Mouse (Mus musculus): ENCODE data around the gene Treml2. TPM values are rescaled to one million over a fixed set of nuclear protein-coding genes. Genes with fewer than 3 reads are reported as not detected.

The Treml2 gene
- 0.34 and 0.40 TPM in 2 replicates for polyA plus RNA-seq (2015; fragmentation: Nextera tagmentation; extraction: Ambion mirVana)

DNA sequence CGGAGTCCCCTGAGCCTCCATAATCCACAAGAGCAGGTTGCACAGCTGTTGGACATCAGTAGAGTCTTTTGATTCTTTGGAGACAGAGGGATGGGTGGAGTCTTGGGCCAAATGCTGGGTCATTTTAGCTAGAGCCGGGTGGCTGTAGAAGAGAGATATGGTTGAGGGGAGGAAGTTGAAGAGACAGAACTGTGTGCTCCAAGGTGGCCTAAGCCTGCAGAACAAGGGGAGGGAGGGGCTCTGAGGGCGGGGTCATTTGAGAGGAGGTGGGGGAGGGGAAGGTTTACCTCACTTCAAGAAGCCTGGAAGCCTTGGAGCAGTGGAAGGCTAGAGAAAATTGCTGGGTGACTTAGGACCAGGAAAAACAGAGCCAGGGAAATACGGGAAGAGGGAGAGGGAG is at the start of gene Treml2:
Gene Treml2 (plus strand): TSS at position 296 of the 400 bp plus-strand sequence.
- Histone ChIP-seq H3K9me3 (ENCODE audit: control insufficient read depth, low read length) (no peaks in the 10 kb centered on the region), H3K4me3 (ENCODE audit: low read length) (no peak within 1 kb of the TSS), H3K36me3 (ENCODE audit: control insufficient read depth, insufficient read depth, low read length) (no peaks in the 10 kb centered on the region), H3K4me1 (replicated peaks; ENCODE audit: control insufficient read depth, insufficient read depth, low read length) (no peaks in the 10 kb centered on the region), H3K27ac (ENCODE audit: low read length) (no peak within 1 kb of the TSS), H3K9ac (ENCODE audit: low read length) (no peak within 1 kb of the TSS), H3K27me3 (ENCODE audit: control insufficient read depth, insufficient read depth, low read depth, low read length) (no peaks in the 10 kb centered on the region), H3K4me2 (ENCODE audit: low read depth, low read length) (no peak within 1 kb of the TSS)
- ATAC-seq (ENCODE audit: low read depth): no peak
- 14% methylated on average over 3 of the region's 4 CpGs for WGBS

DNA sequence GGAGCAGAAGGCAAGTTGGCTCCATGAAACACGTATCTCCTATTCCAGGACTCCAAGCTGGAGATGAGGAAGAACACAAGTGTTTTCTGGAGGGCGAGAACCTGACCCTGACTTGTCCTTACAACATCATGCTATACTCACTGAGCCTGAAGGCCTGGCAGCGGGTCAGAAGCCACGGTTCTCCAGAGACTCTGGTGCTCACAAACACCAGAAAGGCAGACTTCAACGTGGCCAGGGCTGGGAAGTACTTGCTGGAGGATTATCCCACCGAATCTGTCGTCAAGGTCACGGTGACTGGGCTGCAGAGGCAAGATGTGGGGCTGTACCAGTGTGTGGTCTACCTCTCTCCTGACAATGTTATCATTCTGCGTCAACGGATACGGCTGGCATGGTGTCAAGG is 49.8 kb upstream of the Treml2 start:
- 63% methylated on average over 11 of the region's 11 CpGs for WGBS
- Histone ChIP-seq H3K36me3 (ENCODE audit: control insufficient read depth, insufficient read depth, low read length) (no peaks in the 10 kb centered on the region), H3K9ac (ENCODE audit: low read length) (no peak overlapping the region), H3K4me3 (ENCODE audit: low read length) (no peak overlapping the region), H3K9me3 (ENCODE audit: control insufficient read depth, low read length) (no peaks in the 10 kb centered on the region), H3K4me1 (replicated peaks; ENCODE audit: control insufficient read depth, insufficient read depth, low read length) (no peaks in the 10 kb centered on the region), H3K4me2 (ENCODE audit: low read depth, low read length) (no peak overlapping the region), H3K27ac (ENCODE audit: low read length) (no peak overlapping the region), H3K27me3 (ENCODE audit: control insufficient read depth, insufficient read depth, low read depth, low read length) (no peaks in the 10 kb centered on the region)
- no peak for ATAC-seq (ENCODE audit: low read depth)

DNA sequence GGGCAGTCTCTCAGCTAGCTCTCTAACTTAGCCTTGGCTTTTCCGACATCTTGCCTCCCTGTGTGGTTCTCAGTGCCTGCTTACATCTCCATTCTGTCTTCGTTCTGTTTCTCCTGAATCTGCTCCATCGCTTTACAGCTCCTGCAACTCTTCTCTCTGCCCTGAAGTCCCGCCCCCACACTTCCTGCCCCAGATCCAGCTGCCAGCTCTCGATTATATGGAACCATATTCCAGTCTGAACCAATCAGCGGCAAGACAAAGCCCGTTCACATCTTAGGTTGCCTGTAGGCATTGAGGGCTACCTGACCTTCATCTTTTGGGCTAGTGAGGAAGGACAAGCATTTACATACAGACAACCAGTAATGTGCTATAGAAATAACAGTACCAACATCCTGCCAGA is 48.7 kb upstream of the Treml2 start:
- Histone ChIP-seq H3K36me3 (ENCODE audit: control insufficient read depth, insufficient read depth, low read length) (no peaks in the 10 kb centered on the region), H3K27me3 (ENCODE audit: control insufficient read depth, insufficient read depth, low read depth, low read length) (no peaks in the 10 kb centered on the region), H3K4me1 (replicated peaks; ENCODE audit: control insufficient read depth, insufficient read depth, low read length) (no peaks in the 10 kb centered on the region), H3K4me2 (ENCODE audit: low read depth, low read length) (no peak overlapping the region), H3K4me3 (ENCODE audit: low read length) (no peak overlapping the region), H3K9ac (ENCODE audit: low read length) (no peak overlapping the region), H3K9me3 (ENCODE audit: control insufficient read depth, low read length) (no peaks in the 10 kb centered on the region), H3K27ac (ENCODE audit: low read length) (no peak overlapping the region)
- ATAC-seq (ENCODE audit: low read depth): no peak
- 80% methylated on average over 7 of the region's 7 CpGs for WGBS

DNA sequence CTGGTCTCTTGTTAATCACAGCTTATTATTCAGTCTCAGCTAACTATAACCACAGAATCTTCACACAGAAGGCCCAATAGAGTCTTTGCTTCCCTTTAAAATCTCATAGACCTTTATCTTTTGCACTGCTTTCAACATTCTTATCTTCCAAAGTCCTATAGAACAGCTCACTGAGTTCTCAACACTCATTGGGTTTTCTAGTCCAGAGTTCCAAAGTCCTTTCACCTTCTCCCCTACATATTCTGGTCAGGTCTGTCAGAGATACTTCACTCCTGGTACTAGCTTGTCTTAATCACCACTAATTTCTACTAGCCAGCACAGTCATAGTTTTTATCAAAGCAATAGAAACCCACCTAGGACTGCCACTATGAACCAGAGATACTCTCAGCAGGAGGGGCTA is 42.7 kb upstream of the Treml2 start:
- Histone ChIP-seq H3K4me2 (ENCODE audit: low read depth, low read length) (no peak overlapping the region), H3K4me3 (ENCODE audit: low read length) (no peak overlapping the region), H3K36me3 (ENCODE audit: control insufficient read depth, insufficient read depth, low read length) (no peaks in the 10 kb centered on the region), H3K27me3 (ENCODE audit: control insufficient read depth, insufficient read depth, low read depth, low read length) (no peaks in the 10 kb centered on the region), H3K27ac (ENCODE audit: low read length) (no peak overlapping the region), H3K9me3 (ENCODE audit: control insufficient read depth, low read length) (no peaks in the 10 kb centered on the region), H3K9ac (ENCODE audit: low read length) (no peak overlapping the region), H3K4me1 (replicated peaks; ENCODE audit: control insufficient read depth, insufficient read depth, low read length) (no peaks in the 10 kb centered on the region)
- no peak for ATAC-seq (ENCODE audit: low read depth)

DNA sequence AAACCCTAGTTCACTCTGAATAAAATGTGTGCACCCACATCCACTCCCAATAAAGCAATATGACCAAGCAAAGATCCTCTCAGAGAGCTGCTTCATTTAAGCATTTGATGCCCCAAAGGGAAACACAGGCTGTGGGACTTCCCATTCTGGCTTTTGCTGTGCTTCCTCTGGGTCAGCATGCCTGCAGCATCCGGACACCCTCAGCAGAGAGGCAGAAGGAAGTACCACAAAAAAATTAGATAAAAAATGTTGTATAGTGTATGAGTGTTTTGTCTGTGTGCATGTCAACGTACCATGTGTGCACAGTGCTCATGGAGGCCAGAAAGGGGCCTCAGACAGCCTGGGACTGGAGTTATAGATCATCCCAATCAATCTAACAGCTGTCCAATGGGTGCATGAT is 37.4 kb upstream of the Treml2 start:
- H3K27ac ChIP-seq (ENCODE audit: low read length): no peak overlapping the region
- H3K27me3 ChIP-seq (ENCODE audit: control insufficient read depth, insufficient read depth, low read depth, low read length): no peaks in the 10 kb centered on the region
- H3K4me1 ChIP-seq (replicated peaks; ENCODE audit: control insufficient read depth, insufficient read depth, low read length): no peaks in the 10 kb centered on the region
- no peaks in the 10 kb centered on the region for H3K36me3 ChIP-seq (ENCODE audit: control insufficient read depth, insufficient read depth, low read length)
- H3K9me3 ChIP-seq (ENCODE audit: control insufficient read depth, low read length): no peaks in the 10 kb centered on the region
- no peak overlapping the region for H3K4me3 ChIP-seq (ENCODE audit: low read length)
- 59% methylated on average over 2 of the region's 2 CpGs for WGBS
- ATAC-seq (ENCODE audit: low read depth): no peak
- no peak overlapping the region for H3K4me2 ChIP-seq (ENCODE audit: low read depth, low read length)
- no peak overlapping the region for H3K9ac ChIP-seq (ENCODE audit: low read length)

DNA sequence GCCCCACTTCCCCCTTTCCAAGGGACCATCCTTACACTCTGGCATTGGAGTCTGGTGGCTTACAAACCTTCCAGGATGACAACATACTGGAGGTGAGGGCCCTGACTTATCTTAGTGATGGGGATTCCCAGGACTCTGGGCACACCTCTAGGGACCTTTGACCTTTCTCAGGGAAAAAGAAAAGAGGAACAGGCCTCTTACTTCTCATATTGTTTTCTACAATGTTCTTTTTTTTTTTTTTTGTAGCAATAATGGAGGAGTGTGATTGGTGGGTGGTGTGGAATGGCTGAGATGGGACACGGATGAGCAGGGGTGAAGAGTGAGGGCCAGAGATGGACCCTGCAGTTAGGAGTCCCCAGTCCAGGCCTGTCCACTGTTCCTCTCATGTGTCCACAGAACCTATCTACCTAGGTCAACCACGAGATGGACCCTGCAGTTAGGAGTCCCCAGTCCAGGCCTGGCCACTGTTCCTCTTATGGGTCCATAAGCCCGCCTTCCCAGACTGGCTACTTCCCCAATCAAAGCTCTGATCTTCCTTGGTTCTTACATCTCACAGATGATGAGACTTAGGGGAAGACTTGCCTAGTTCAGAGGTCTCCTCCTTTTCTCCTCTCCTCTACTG is 35.4 kb upstream of the Treml2 start, which contains the start of gene Treml4:
Gene Treml4 (plus strand): TSS at position 555 of the 622 bp plus-strand sequence.
- Histone ChIP-seq H3K27ac (ENCODE audit: low read length) (no peak within 1 kb of the TSS), H3K4me2 (ENCODE audit: low read depth, low read length) (no peak within 1 kb of the TSS), H3K36me3 (ENCODE audit: control insufficient read depth, insufficient read depth, low read length) (no peaks in the 10 kb centered on the region), H3K9me3 (ENCODE audit: control insufficient read depth, low read length) (no peaks in the 10 kb centered on the region), H3K4me3 (ENCODE audit: low read length) (no peak within 1 kb of the TSS), H3K9ac (ENCODE audit: low read length) (no peak within 1 kb of the TSS), H3K4me1 (replicated peaks; ENCODE audit: control insufficient read depth, insufficient read depth, low read length) (no peaks in the 10 kb centered on the region), H3K27me3 (ENCODE audit: control insufficient read depth, insufficient read depth, low read depth, low read length) (no peaks in the 10 kb centered on the region)
- no peak for ATAC-seq (ENCODE audit: low read depth)
- WGBS: 91% methylated on average over 3 of the region's 3 CpGs

DNA sequence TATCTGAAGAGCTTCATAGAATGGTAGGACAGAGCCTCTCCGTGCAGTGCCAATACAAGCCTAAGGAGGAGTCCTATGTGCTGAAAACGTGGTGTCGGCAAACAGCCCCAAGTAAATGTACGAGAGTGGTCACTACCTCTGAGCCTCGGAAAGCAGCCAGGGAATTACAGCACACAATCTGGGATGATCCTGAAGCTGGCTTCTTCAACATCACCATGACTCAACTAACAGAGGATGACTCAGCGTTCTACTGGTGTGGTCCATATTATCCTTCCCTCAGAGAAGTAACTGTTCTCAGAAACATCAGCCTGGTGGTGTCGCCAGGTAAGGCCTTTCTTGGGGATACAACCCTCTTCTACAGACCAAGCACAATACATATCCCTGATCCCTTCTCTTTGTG is 34.6 kb upstream of the Treml2 start:
- Histone ChIP-seq H3K4me3 (ENCODE audit: low read length) (no peak overlapping the region), H3K4me1 (replicated peaks; ENCODE audit: control insufficient read depth, insufficient read depth, low read length) (no peaks in the 10 kb centered on the region), H3K9me3 (ENCODE audit: control insufficient read depth, low read length) (no peaks in the 10 kb centered on the region), H3K36me3 (ENCODE audit: control insufficient read depth, insufficient read depth, low read length) (no peaks in the 10 kb centered on the region), H3K9ac (ENCODE audit: low read length) (no peak overlapping the region), H3K27ac (ENCODE audit: low read length) (no peak overlapping the region), H3K4me2 (ENCODE audit: low read depth, low read length) (no peak overlapping the region), H3K27me3 (ENCODE audit: control insufficient read depth, insufficient read depth, low read depth, low read length) (no peaks in the 10 kb centered on the region)
- ATAC-seq (ENCODE audit: low read depth): no peak
- WGBS: 85% methylated on average over 7 of the region's 7 CpGs

DNA sequence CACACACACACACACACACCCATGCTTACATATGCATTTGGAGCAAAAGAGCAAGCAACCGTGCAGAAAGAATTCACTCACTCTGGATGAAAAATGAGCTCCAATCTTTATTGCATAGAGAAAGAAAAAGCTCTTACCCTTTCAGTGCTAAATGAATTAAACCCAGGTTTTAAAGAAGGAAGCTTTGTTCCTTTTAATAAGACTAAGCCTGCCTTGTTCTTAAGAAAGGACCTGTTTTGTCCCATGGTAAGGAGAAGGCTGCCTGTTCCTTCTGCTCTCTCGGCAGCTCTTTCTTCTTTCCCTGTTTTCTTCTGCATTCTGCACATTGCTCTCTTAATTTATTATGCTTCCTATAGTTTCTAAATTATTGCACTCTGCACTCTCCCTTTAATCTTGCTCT is 33.2 kb upstream of the Treml2 start:
- Histone ChIP-seq H3K9me3 (ENCODE audit: control insufficient read depth, low read length) (no peaks in the 10 kb centered on the region), H3K4me1 (replicated peaks; ENCODE audit: control insufficient read depth, insufficient read depth, low read length) (no peaks in the 10 kb centered on the region), H3K9ac (ENCODE audit: low read length) (no peak overlapping the region), H3K27me3 (ENCODE audit: control insufficient read depth, insufficient read depth, low read depth, low read length) (no peaks in the 10 kb centered on the region), H3K4me2 (ENCODE audit: low read depth, low read length) (no peak overlapping the region), H3K27ac (ENCODE audit: low read length) (no peak overlapping the region), H3K36me3 (ENCODE audit: control insufficient read depth, insufficient read depth, low read length) (no peaks in the 10 kb centered on the region), H3K4me3 (ENCODE audit: low read length) (no peak overlapping the region)
- no peak for ATAC-seq (ENCODE audit: low read depth)
- WGBS: 15% methylated on average over 2 of the region's 2 CpGs

DNA sequence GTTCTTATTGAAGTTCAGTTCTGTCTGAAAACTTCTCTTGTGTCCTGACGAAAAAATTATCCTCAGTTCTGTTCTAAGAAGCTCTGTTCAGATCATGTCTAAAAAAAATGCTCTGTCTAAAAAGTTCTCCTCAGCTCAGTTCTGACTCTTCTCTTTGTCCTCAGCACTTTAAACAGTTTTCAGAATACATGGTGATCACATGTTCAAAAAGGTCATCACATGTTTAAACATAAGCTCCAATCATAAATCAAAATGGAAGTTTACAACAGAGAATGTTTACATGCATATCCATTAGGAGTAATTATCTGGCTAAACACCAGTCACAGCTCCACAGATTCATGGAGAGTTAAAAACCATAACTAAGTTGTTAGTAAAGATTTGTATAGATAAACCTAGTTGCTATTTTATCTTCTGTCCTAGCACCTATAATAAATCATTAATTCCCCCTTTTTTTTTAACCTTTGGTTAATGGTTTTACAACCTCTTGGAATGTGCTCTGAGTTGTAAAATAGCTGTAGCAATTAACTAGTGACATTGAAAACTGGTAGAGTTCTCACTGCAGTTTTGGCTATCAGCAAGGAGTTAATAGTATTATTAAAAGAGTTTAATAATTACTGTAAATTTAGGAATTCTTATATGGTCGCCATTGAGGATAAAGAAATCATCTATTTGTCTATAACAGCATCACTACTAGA is 32.5 kb upstream of the Treml2 start:
- no peaks in the 10 kb centered on the region for H3K4me1 ChIP-seq (replicated peaks; ENCODE audit: control insufficient read depth, insufficient read depth, low read length)
- H3K4me3 ChIP-seq (ENCODE audit: low read length): no peak overlapping the region
- WGBS: 29% methylated on average over 2 of the region's 2 CpGs
- no peak for ATAC-seq (ENCODE audit: low read depth)
- no peak overlapping the region for H3K9ac ChIP-seq (ENCODE audit: low read length)
- H3K4me2 ChIP-seq (ENCODE audit: low read depth, low read length): no peak overlapping the region
- no peak overlapping the region for H3K27ac ChIP-seq (ENCODE audit: low read length)
- no peaks in the 10 kb centered on the region for H3K36me3 ChIP-seq (ENCODE audit: control insufficient read depth, insufficient read depth, low read length)
- no peaks in the 10 kb centered on the region for H3K27me3 ChIP-seq (ENCODE audit: control insufficient read depth, insufficient read depth, low read depth, low read length)
- H3K9me3 ChIP-seq (ENCODE audit: control insufficient read depth, low read length): no peaks in the 10 kb centered on the region
